Mouse (Mus musculus) central nervous system, embryonic 14 days (tissue): ENCODE results near the gene Ss18l2. TPM values are rescaled to one million over a fixed set of nuclear protein-coding genes. Genes with fewer than 3 reads are reported as not detected.

ENCODE experiments used
- polyA plus RNA-seq: library from polyadenylated mRNA; depleted of rRNA; stranded (reverse); fragments of >200 nt; gene quantifications from 2 replicates; pipeline ENCODE4 v1.2.3, GENCODE M21; 2012; rRNA removed

The Ss18l2 gene
- polyA plus RNA-seq = 84.5 and 92.1 TPM in 2 replicates

DNA sequence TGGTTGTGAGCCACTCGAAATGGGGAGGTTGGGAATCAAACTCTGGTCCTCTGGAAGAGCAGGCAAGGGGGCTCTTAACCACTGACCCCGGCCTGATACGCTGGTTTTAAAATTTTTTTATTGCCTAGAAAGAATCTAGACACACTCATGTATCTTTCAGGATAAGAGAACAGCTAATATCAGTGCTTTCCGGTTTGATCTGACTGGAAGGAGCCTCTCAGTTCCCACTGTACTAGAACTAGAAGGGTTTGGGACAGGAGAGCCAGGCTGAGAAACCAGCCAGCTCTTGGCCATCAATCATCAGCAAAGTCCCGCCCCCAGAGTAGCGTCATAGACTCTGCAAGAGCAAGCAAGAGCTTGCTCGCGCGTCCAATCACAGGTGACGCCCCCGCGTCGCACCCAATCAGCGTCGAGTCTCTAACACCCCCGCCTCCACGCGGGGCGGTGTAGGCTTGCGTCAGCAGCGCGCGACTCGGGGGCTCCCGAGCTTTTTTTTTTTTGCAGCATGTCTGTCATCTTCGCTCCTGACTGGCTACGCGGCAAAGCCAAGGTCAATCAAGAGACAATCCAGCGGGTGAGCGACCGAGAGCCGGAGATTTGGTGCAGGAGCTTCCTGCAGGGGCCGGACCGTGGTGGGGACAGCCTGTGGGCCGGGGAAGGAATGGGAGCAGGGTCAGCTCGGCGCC, at the start of gene Ss18l2:
Gene Ss18l2 (plus strand): TSS at position 432 of the 686 bp plus-strand sequence.

DNA sequence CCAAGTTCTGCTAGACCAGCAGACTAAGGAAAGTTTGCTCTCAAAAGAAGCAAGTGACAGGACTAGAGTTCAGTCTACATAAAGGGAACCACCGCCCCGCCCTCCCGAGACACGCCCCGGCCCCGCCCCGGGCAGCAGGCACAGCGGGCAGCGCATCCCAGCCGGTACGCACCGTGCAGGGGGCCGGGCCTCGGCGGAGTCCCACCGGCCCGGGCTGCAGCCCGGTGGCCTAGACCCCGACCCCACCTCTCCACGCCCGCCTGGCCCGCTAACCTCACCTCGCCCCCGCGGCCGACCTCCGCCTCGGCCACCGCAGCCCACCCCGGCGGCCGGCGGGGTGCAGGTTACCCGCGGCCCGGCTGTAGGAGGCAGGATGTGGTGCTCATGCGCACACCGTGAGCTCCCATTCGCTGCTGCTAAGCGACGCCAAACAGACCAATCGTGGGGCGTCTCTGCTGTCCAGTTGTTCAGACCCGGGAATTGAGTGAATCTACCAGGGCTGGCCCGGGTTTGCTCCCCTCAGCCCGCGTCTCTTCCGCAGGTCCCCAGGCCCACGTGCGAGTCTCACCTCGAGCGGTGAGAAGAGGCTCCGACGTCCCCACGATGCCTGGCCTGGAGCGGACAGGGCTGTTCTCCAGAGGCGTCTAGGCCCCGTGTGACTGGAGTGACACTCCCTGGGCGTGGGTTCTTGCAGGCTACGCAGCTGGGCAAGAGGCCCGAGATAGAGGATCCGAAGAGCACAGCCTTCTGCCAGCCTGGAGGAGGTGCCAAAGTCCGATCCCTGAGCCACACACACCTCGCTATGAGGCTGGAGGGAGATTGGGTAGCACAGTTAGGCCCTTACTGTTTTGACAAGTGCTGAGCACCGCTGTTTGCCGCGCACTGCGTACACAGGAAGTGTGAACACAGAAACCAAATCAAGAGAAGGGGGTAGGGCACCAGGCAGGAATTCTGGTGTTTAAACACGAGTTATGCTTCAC, 5.2 kb upstream of the Ss18l2 start, which contains the start of gene Sec22c:
Gene Sec22c (minus strand): TSS at position 845 of the 980 bp plus-strand sequence.

DNA sequence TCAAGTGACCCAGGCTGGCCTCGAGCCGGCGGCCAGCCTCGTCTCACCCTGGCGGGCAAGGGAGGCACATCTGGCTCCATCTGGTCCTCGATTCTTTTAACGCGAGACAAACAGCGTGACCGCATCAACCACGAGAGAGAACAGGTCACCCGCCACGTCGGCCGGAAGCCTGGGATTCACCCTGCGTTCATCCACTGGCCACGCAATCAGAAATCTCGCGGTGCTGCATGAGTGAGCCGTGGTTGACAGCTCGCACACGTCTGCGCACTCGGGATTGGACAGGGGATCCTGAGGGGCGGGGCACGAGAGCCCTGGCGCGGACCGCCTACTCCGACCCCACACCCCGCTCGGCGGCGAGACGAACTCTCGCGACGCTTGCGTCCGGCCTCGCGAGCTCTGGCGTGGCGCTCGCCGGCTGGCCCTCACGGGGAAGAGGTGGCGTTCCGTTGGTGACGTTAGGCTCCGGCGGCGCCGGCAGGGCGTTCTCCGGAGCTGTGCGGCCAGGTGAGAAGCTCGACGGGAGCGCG, 8.7 kb downstream of the Ss18l2 start, which contains the start of gene Nktr:
Gene Nktr (plus strand): TSS at position 378 of the 527 bp plus-strand sequence.

DNA sequence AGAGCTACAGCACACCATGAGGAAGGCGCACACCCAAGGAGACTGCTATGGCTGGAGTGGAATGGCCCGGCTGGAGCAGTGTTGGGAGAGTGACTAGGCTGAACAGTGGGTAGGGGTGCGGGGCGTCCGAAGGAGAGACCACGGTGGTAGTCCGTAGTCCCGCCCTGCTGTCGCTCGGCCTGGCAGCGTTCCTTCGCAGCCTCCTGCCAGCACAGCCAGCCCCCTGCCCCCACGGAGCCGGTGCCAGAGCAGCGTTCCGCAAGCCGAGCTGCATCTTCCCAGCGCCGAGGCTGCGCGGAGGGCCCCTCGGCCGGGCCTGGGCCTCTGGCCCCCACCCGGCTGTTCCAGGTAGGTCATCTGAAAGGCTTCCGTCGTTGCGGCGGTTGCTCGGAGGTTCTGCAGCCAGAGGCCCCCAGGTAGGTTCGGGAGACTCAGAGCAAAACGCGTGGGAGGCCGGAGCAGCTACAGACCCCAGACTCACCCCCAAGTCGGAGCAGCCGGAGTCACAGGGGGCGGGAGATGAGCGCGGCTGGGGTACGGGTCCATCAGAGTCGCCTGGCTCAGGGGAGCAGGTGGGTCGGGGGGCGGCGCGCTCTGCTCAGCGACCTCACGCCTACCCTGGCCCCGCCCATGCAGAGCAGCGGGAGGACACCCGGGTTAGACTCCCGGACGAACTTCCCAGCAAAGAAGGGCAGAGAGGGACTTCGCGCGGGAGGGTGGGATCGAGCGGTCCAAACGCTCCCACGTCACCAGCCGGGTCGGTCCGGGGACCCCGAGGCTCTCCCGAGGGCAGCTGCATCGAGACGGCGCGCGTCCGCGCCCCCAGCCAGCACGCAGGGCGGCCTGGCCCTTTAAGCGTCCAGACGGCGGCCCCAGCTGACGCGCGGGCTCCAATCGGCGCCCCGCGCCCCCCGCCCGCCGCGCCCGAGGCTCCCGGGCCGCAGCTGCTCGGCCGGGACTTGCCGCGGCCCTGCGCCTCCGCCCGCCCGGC, 49.3 kb downstream of the Ss18l2 start, which contains the start of gene Zfp651:
Gene Zfp651 (plus strand): TSS at position 240 of the 991 bp plus-strand sequence.

Other genes with a start within 250 kb of the Ss18l2 start
- gene Cck, start 214.6 kb upstream of the Ss18l2 start, polyA plus RNA-seq = 31.7 and 39.5 TPM in 2 replicates
- 0.13 TPM in 1 of 2 replicates, not detected in the other for gene Lyzl4, start 68.2 kb upstream of the Ss18l2 start, polyA plus RNA-seq
- gene Vipr1, start 67.6 kb upstream of the Ss18l2 start, polyA plus RNA-seq = 0.60 and 0.75 TPM in 2 replicates
- gene Sec22c, start 4.8 kb upstream of the Ss18l2 start, polyA plus RNA-seq = 18.8 and 20.5 TPM in 2 replicates
- gene Nktr, start 8.8 kb downstream of the Ss18l2 start, polyA plus RNA-seq = 161 and 168 TPM in 2 replicates
- gene Zfp651, start 49.0 kb downstream of the Ss18l2 start, polyA plus RNA-seq = 45.1 and 50.1 TPM in 2 replicates
- 0.54 and 3.0 TPM in 2 replicates for gene Klhl40, start 67.3 kb downstream of the Ss18l2 start, polyA plus RNA-seq
- gene Hhatl, start 82.2 kb downstream of the Ss18l2 start, polyA plus RNA-seq = 0.27 and 0.51 TPM in 2 replicates
- gene Ccdc13, start 129.1 kb downstream of the Ss18l2 start, polyA plus RNA-seq = 2.3 and 3.3 TPM in 2 replicates
- 68.5 and 72.5 TPM in 2 replicates for gene Higd1a, start 148.0 kb downstream of the Ss18l2 start, polyA plus RNA-seq
- gene Ackr2, start 188.0 kb downstream of the Ss18l2 start, polyA plus RNA-seq = 0.94 and 1.9 TPM in 2 replicates
- gene Cyp8b1, start 206.0 kb downstream of the Ss18l2 start, polyA plus RNA-seq = not detected in 2 replicates
- 1.6 and 3.5 TPM in 2 replicates for gene Fam198a, start 240.7 kb downstream of the Ss18l2 start, polyA plus RNA-seq